Mouse (Mus musculus): ENCODE data around the gene Trmt112. TPM values are rescaled to one million over a fixed set of nuclear protein-coding genes. Genes with fewer than 3 reads are reported as not detected.

Trmt112 gene
- polyA plus RNA-seq, 1 experiment from 2014 or later, result 68.6 TPM

DNA sequence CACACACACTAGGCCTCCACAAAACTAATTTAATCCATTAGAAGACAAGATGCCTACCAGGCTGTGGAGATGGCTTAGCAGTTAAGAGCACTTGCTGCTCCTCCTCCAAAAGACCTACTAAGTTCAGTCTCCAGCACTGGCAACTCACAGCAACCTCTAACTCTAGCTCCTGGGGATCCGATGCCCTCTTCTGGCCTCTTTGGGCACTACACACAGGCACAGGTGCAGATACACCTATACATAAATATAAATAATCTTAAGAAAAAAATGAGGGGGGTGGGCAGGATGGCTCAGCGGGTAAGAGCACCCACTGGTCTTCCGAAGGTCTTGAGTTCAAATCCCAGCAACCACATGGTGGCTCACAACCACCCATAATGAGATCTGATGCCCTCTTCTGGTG, 26.8 kb downstream of the Trmt112 start:
- ATAC-seq (no peak), DNase-seq (peak; percentile 54)
- WGBS (ENCODE audit: insufficient replicate concordance), result 29% methylated on average over 3 of the region's 3 CpGs

DNA sequence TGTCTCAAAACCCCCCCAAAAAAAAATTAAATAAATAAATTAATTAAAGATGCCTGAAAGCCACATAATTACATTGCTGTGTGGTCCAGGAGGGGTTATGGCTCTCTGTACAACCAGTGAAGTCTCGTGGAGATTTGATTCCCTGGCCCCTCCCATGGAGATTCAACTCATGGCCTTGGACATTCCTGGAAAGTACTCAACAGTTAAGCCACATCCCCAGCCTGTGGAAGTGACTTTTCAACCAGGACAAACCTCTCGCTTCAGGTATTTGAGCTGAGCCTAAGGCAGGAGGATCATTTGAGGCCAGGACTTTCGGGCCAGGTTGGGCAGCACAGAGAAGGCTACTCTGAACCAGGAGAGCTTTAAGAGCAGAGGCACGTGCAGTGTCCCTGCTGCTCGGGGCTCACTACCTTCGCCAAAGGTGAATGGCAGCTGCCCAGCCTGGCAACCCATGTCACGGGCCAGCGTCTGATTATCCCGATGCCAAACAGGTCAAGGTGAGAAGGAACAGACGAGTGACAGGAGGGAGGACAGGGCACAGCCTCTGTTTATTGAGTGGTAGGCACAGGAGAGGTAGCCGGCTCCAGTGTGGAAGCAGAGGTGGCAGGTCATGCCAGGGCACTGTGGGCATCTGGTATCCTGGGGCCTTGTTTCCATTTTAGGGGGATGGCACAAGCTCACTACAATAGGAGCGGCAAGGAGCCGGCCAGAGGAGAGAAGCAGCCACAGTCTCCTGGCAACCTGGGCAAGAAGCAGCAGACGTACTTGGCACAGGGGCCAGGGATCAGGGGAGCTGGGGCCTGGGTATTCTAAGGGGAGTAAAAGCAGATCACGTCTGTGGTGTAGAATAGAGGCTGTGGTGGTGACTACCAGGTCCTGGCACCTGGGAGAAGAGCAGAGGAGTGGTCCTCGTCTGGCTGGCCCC, 28.3 kb downstream of the Trmt112 start:
- no peaks in the 10 kb centered on the region for H3K36me3 ChIP-seq (replicated peaks; ENCODE audit: insufficient read depth, low read length)
- ATAC-seq, result no peak
- 79% methylated on average over 16 of the region's 16 CpGs for WGBS (ENCODE audit: insufficient replicate concordance)
- H3K27ac ChIP-seq (ENCODE audit: low read depth), result no peak overlapping the region
- H3K9ac ChIP-seq (replicated peaks), result no peak overlapping the region
- H3K4me1 ChIP-seq (ENCODE audit: insufficient read depth), result peaks cover 17% of the 10 kb centered on the region
- no peak for DNase-seq
- H3K27me3 ChIP-seq (ENCODE audit: insufficient read depth, low read length), result peaks cover 33% of the 10 kb centered on the region
- no peak for TF ChIP-seq CTCF (IDR thresholded peaks at IDR 0.05; ENCODE audit: low read depth)
- TF ChIP-seq EP300 (IDR thresholded peaks at IDR 0.05; ENCODE audit: low read depth), result no peak
- no peaks in the 10 kb centered on the region for H3K9me3 ChIP-seq (ENCODE audit: low read length)
- H3K4me3 ChIP-seq (ENCODE audit: low read depth, low read length), result no peak overlapping the region
- H3K4me2 ChIP-seq (ENCODE audit: low read depth, low read length), result no peak overlapping the region

More for the DNA sequence above, 26.8 kb downstream of the Trmt112 start:
- H3K9me3 ChIP-seq (ENCODE audit: low read length), result no peaks in the 10 kb centered on the region
- H3K9ac ChIP-seq (replicated peaks), result no peak overlapping the region
- peaks cover 15% of the 10 kb centered on the region for H3K4me1 ChIP-seq (ENCODE audit: insufficient read depth)
- no peak overlapping the region for H3K4me3 ChIP-seq (ENCODE audit: low read depth, low read length)
- H3K36me3 ChIP-seq (replicated peaks; ENCODE audit: insufficient read depth, low read length), result no peaks in the 10 kb centered on the region
- peaks cover 48% of the 10 kb centered on the region for H3K27me3 ChIP-seq (ENCODE audit: insufficient read depth, low read length)
- H3K27ac ChIP-seq (ENCODE audit: low read depth), result no peak overlapping the region
- TF ChIP-seq EP300 (IDR thresholded peaks at IDR 0.05; ENCODE audit: low read depth) (no peak), CTCF (IDR thresholded peaks at IDR 0.05; ENCODE audit: low read depth) (peak; percentile 67)
- H3K4me2 ChIP-seq (ENCODE audit: low read depth, low read length), result no peak overlapping the region

DNA sequence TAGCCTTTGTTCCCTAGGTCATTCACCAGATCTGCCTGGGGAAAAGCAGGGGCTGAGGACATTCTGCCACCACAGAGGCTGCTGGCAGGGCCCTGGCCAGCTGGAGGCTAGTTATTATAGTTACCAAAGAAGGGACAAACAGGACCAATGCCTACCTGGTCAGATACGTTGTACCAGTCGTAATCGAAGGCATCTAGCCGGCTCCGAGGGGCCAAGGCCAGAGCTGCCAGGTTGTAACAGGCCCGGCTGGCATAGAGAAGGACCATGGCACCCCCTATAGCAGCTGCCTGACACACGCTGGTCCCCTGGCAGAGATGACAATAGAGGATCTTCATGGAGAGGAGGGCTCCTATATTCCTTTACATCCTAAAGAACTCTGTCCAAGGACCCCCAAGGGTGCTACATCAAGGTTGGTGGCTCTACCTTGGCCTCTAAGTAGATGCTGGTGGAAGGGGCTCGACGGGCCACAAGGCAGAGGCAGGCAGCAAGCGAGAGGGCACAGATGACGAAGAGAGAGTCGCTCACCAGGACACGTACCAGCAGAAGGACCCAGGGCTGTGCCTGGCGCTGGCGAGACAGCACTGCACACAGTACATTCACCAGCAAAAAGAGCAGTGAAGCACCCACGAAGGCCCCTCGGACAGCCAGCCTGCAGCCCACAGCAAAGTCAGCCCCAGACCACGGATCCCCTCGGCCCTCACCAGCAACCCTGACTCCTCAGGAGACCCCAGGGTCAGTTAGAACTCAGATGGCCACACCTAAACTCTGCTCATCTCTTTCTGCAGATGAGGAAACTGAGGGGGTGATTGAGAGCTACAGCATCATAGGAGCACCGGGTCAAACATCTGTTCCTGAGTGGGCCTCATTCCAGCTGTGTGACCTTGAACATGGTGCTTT, 29.9 kb downstream of the Trmt112 start:
- ATAC-seq (no peak), DNase-seq (no peak)
- 85% methylated on average over 20 of the region's 20 CpGs for WGBS (ENCODE audit: insufficient replicate concordance)
- TF ChIP-seq CTCF (IDR thresholded peaks at IDR 0.05; ENCODE audit: low read depth) (no peak), EP300 (IDR thresholded peaks at IDR 0.05; ENCODE audit: low read depth) (no peak)
- Histone ChIP-seq H3K27me3 (ENCODE audit: insufficient read depth, low read length) (peaks cover 18% of the 10 kb centered on the region), H3K9me3 (ENCODE audit: low read length) (no peaks in the 10 kb centered on the region), H3K4me1 (ENCODE audit: insufficient read depth) (peaks cover 14% of the 10 kb centered on the region), H3K4me2 (ENCODE audit: low read depth, low read length) (no peak overlapping the region), H3K27ac (ENCODE audit: low read depth) (no peak overlapping the region), H3K9ac (replicated peaks) (no peak overlapping the region), H3K36me3 (replicated peaks; ENCODE audit: insufficient read depth, low read length) (no peaks in the 10 kb centered on the region), H3K4me3 (ENCODE audit: low read depth, low read length) (no peak overlapping the region)

DNA sequence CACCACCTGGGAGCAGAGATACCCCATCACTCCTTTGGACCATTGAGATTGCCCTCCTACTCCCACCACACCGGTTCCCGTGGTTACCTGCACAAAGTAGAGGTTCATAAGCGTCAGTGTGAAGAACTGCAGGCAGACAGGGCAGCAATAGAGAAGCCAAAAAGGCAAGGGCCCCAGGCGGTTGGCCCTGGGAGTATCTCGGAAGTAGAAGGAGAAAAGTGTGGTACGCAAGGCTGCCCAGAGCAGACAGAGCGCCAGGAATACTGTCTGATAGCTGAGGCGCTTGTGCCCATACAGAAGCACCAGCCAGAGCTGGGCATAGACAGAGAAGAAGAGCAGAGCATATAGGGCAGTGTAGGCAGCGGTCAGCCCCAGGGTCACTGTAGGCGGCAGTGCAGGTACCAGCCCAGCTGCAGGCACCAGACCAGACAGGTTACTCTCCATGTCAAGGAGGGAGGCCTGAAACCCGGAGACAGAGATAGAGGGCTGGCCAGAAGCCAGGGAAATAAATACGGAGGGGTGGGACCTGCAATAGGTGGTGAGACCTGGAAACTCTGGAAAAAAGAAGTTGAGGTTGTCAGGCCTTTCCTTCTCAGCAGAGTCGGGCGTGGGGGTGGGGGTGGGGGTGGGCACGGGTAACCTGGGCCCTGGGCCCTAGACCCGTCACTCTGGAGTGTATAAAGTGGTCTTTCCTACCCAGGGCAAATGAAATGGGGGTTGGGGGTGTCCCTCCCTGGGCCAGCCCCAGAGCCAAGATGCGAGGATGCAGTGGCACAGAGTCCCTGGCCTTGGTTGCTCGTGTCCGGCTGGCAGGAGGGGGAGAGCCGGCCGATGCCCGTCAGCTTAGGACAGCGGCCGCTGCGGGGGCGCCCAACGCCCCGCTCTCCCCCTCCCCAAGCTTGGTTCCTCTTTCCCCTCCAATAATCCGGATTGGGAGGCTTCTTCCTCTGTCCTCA, 31.2 kb downstream of the Trmt112 start:
- Histone ChIP-seq H3K4me1 (ENCODE audit: insufficient read depth) (peaks cover 14% of the 10 kb centered on the region), H3K27ac (ENCODE audit: low read depth) (peak overlapping the region; percentile 45; the same call in 1 of the 2 replicates), H3K4me3 (ENCODE audit: low read depth, low read length) (peak overlapping the region; percentile 81), H3K27me3 (ENCODE audit: insufficient read depth, low read length) (peaks cover 5% of the 10 kb centered on the region), H3K9ac (replicated peaks) (peak overlapping the region; percentile 80), H3K36me3 (replicated peaks; ENCODE audit: insufficient read depth, low read length) (no peaks in the 10 kb centered on the region), H3K4me2 (ENCODE audit: low read depth, low read length) (peak overlapping the region; percentile 98), H3K9me3 (ENCODE audit: low read length) (no peaks in the 10 kb centered on the region)
- no peak for TF ChIP-seq EP300 (IDR thresholded peaks at IDR 0.05; ENCODE audit: low read depth)
- no peak for TF ChIP-seq CTCF (IDR thresholded peaks at IDR 0.05; ENCODE audit: low read depth)
- ATAC-seq, result no peak
- no peak for DNase-seq
- WGBS (ENCODE audit: insufficient replicate concordance), result 27% methylated on average over 29 of the region's 29 CpGs

- no peaks in the 10 kb centered on the region for H3K9me3 ChIP-seq (ENCODE audit: low read length)
- TF ChIP-seq EP300 (IDR thresholded peaks at IDR 0.05; ENCODE audit: low read depth) (peak; percentile 93), CTCF (IDR thresholded peaks at IDR 0.05; ENCODE audit: low read depth) (peak; percentile 28)
- H3K9ac ChIP-seq (replicated peaks), result peak within 1 kb of the TSS; percentile 80
- H3K4me1 ChIP-seq (ENCODE audit: insufficient read depth), result peaks cover 14% of the 10 kb centered on the region
- ATAC-seq, result peak; percentile 78
- H3K36me3 ChIP-seq (replicated peaks; ENCODE audit: insufficient read depth, low read length), result no peaks in the 10 kb centered on the region
- WGBS (ENCODE audit: insufficient replicate concordance), result under 1% methylated on average over 81 of the region's 83 CpGs
- H3K27ac ChIP-seq (ENCODE audit: low read depth), result peak within 1 kb of the TSS; percentile 91
- no peaks in the 10 kb centered on the region for H3K27me3 ChIP-seq (ENCODE audit: insufficient read depth, low read length)
- DNase-seq, result peak; percentile 97
- peak within 1 kb of the TSS; percentile 98 for H3K4me2 ChIP-seq (ENCODE audit: low read depth, low read length)
- peak within 1 kb of the TSS; percentile 81 for H3K4me3 ChIP-seq (ENCODE audit: low read depth, low read length)
Measured at GRCm38 (mm10) chr19:6941372-6942248, 32.1 kb downstream of the Trmt112 start, which contains the start of gene Bad. TSS of gene Bad (plus strand) at chr19:6941861.
